Mouse (Mus musculus): ENCODE results near the gene Adad2.

DNA sequence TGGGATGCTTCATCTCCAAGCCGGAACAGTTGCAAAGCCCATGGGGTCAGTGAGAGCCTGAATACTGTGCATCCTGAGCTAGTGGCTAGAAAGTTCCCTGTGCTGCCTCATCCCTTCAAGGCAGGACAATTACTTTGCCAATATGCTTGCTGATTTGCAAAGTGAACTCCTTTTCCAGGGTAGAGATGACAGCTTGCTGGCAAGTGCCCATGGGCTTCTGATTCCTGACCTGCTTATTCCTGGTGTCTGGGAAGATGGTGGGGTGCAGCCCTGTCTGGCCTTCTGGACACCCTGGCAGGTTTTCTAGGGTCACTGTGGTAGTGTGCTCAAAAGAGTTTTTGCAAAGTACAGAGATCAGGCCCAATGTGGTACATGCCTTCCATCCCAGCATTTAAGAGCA, 30.4 kb downstream of the Adad2 start:
- TF ChIP-seq CTCF (IDR thresholded peaks at IDR 0.05; ENCODE audit: borderline replicate concordance, control insufficient read depth, extremely low read depth, insufficient read depth, low read length, poor library complexity) (no peak), POLR2A (IDR thresholded peaks at IDR 0.05; ENCODE audit: control insufficient read depth, extremely low read depth, insufficient read depth, low read length, poor library complexity) (no peak)
